Mouse (Mus musculus) myocyte (in vitro differentiated cells): ENCODE measurements around the gene Fcer1g. TPM values are rescaled to one million over a fixed set of nuclear protein-coding genes. Genes with fewer than 3 reads are reported as not detected.

Experiments used
- H3K27me3 ChIP-seq: one replicate; pipeline ENCODE4 v1.6.1; 2011; ENCODE audit not compliant: control insufficient read depth, insufficient read depth, insufficient read length
- H3K36me3 ChIP-seq: one replicate; pipeline ENCODE4 v1.6.1; 2011; ENCODE audit not compliant: control insufficient read depth, insufficient read depth
- H3K4me2 ChIP-seq: one replicate; pipeline ENCODE4 v1.6.1; 2011; ENCODE audit warnings: low read depth, control low read depth
- H3K4me3 ChIP-seq: one replicate; pipeline ENCODE4 v1.5.1; 2011; ENCODE audit warnings: mild to moderate bottlenecking, control low read depth, moderate library complexity
- H3K79me2 ChIP-seq: one replicate; pipeline ENCODE4 v1.6.1; 2011; ENCODE audit not compliant: control insufficient read depth, insufficient read depth
- H3ac ChIP-seq: one replicate; pipeline ENCODE4 v1.6.1; 2011; ENCODE audit not compliant: control insufficient read depth, insufficient read length
- CEBPB ChIP-seq: IDR thresholded peaks from 2 replicates; pipeline ENCODE4 v1.6.1; 2011; ENCODE audit warnings: mild to moderate bottlenecking, moderate library complexity; ENCODE audit not compliant: poor library complexity, insufficient read depth, severe bottlenecking
- E2F4 ChIP-seq: IDR thresholded peaks from one replicate; pipeline ENCODE4 v1.6.1; 2011; ENCODE audit warnings: mild to moderate bottlenecking, control low read depth, moderate library complexity; ENCODE audit not compliant: insufficient read depth
- MAX ChIP-seq: IDR thresholded peaks from one replicate; pipeline ENCODE4 v1.6.1; 2011; ENCODE audit warnings: low read depth, mild to moderate bottlenecking, control low read depth
- MYOD1 ChIP-seq, 3 experiments: IDR thresholded peaks; one replicate each; pipeline ENCODE4 v1.6.1; 2011; ENCODE audit warnings: control low read depth in 2 of 3, low read depth in 2 of 3, mild to moderate bottlenecking in 2 of 3, moderate library complexity in 1 of 3; ENCODE audit not compliant: insufficient read length in 2 of 3, control insufficient read depth in 1 of 3
- MYOG ChIP-seq, 3 experiments: IDR thresholded peaks; one replicate each; pipeline ENCODE4 v1.6.1; 2011; ENCODE audit warnings: control low read depth in 2 of 3, low read depth in 2 of 3, mild to moderate bottlenecking in 2 of 3; ENCODE audit not compliant: insufficient read length in 2 of 3, control insufficient read depth in 1 of 3, insufficient read depth in 1 of 3
- POLR2A ChIP-seq: IDR thresholded peaks from one replicate; pipeline ENCODE4 v1.6.1; 2011; ENCODE audit warnings: low read depth, mild to moderate bottlenecking, control low read depth, moderate library complexity; ENCODE audit not compliant: insufficient read length
- POLR2AphosphoS2 ChIP-seq: IDR thresholded peaks from one replicate; pipeline ENCODE4 v1.6.1; 2011; ENCODE audit warnings: low read depth, control low read depth; ENCODE audit not compliant: insufficient read length
- REST ChIP-seq: IDR thresholded peaks from one replicate; pipeline ENCODE4 v1.6.1; 2011; ENCODE audit warnings: mild to moderate bottlenecking, control low read depth, moderate library complexity; ENCODE audit not compliant: insufficient read depth, insufficient read length
- SRF ChIP-seq: IDR thresholded peaks from one replicate; pipeline ENCODE4 v1.6.1; 2011; ENCODE audit warnings: low read depth; ENCODE audit not compliant: control insufficient read depth, insufficient read length
- TCF12 ChIP-seq: IDR thresholded peaks from one replicate; pipeline ENCODE4 v1.6.1; 2011; ENCODE audit warnings: mild to moderate bottlenecking, control low read depth; ENCODE audit not compliant: poor library complexity, insufficient read depth, severe bottlenecking
- TCF3 ChIP-seq: IDR thresholded peaks from one replicate; pipeline ENCODE4 v1.6.1; 2011; ENCODE audit warnings: low read depth, control low read depth; ENCODE audit not compliant: insufficient read length
- USF1 ChIP-seq: IDR thresholded peaks from one replicate; pipeline ENCODE4 v1.6.1; 2011; ENCODE audit warnings: low read depth, mild to moderate bottlenecking, control low read depth, moderate library complexity
- polyA plus RNA-seq: library from polyadenylated mRNA; unstranded; fragments of >200 nt; fragmentation: generic; extraction: Trizol; gene quantifications from one replicate; pipeline ENCODE4 v1.2.1, GENCODE M21; 2012; ENCODE audit warnings: missing spikeins

The Fcer1g gene
- polyA plus RNA-seq, 1 experiment = not detected

DNA sequence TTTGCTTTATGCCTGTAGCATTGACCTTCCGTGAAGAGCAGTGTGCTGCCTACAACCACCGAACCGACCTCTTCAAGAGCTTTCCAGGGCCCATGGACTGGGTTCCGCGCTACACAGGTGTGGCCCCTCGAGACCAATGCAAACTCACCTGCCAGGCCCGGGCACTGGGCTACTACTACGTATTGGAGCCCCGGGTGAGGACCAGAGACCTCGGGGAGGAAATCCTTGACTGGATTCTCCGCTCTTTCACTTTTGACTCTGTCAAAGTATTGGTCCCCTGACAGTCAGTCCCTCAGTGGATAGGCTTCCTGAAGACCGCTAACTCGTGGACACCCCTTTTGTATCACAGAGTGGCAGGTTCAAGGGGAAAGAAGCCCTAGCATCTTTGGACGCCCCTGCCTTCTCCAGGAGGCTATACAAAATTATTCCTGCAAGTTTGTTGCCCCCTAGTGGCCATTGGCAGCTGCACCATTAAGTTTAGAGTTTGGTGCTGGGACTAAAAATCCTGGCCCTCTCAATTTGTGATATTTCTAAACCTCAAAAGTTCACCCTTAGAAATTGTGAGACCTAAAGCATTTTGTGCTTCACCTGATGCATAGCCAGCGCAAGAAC is 22.9 kb upstream of the Fcer1g start:
- Histone ChIP-seq H3K36me3 (no peaks in the 10 kb centered on the region), H3ac (no peak overlapping the region), H3K27me3 (no peaks in the 10 kb centered on the region), H3K79me2 (no peaks in the 10 kb centered on the region), H3K4me2 (no peak overlapping the region), H3K4me3 (no peak overlapping the region)
- no peak for TF ChIP-seq SRF
- no peak for TF ChIP-seq TCF12

GRCm38 (mm10) chr1:171256095-171256818 is 22.1 kb upstream of the Fcer1g start:
- Histone ChIP-seq H3K4me2 (no peak overlapping the region), H3K36me3 (no peaks in the 10 kb centered on the region), H3ac (no peak overlapping the region), H3K4me3 (no peak overlapping the region), H3K79me2 (no peaks in the 10 kb centered on the region), H3K27me3 (no peaks in the 10 kb centered on the region)
- TF ChIP-seq E2F4 (no peak), MYOG (IDR thresholded peaks at IDR 0.05; ENCODE audit: control insufficient read depth in 1 of 3, insufficient read depth in 1 of 3, insufficient read length in 2 of 3, low read depth in 2 of 3) (peak in 2 of 3 experiments; percentile 10 to 32), MYOD1 (IDR thresholded peaks at IDR 0.05; ENCODE audit: control insufficient read depth in 1 of 3, insufficient read length in 2 of 3, low read depth in 2 of 3) (peak in 1 of 3 experiments; percentile 35)

DNA sequence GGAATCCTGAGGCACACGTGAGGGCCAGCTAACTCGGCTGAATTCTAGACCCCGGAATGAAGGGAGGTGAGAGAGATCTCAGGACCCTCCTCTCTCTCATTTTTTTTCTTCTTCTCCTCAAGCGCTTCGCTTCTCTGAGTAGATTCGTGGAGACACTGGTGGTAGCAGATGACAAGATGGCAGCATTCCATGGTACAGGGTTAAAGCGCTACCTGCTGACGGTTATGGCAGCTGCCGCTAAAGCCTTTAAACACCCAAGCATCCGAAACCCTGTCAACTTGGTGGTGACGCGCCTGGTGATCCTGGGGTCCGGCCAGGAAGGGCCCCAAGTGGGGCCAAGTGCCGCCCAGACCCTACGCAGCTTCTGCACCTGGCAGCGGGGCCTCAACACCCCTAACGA is 18.2 kb upstream of the Fcer1g start:
- Histone ChIP-seq H3K36me3 (no peaks in the 10 kb centered on the region), H3ac (no peak overlapping the region), H3K79me2 (no peaks in the 10 kb centered on the region), H3K4me2 (peak overlapping the region; percentile 78), H3K4me3 (peak overlapping the region; percentile 51), H3K27me3 (no peaks in the 10 kb centered on the region)
- TF ChIP-seq MAX = no peak
- TF ChIP-seq POLR2AphosphoS2 = no peak
- TF ChIP-seq CEBPB = no peak
- TF ChIP-seq REST = no peak
- no peak for TF ChIP-seq SRF
- TF ChIP-seq MYOD1 (IDR thresholded peaks at IDR 0.05; ENCODE audit: control insufficient read depth in 1 of 3, insufficient read length in 2 of 3, low read depth in 2 of 3) = no peak
- TF ChIP-seq TCF3 = no peak
- TF ChIP-seq POLR2A = no peak
- TF ChIP-seq USF1 = no peak
- TF ChIP-seq E2F4 = no peak
- TF ChIP-seq TCF12 = no peak
- TF ChIP-seq MYOG (IDR thresholded peaks at IDR 0.05; ENCODE audit: control insufficient read depth in 1 of 3, insufficient read depth in 1 of 3, insufficient read length in 2 of 3, low read depth in 2 of 3) = no peak

DNA sequence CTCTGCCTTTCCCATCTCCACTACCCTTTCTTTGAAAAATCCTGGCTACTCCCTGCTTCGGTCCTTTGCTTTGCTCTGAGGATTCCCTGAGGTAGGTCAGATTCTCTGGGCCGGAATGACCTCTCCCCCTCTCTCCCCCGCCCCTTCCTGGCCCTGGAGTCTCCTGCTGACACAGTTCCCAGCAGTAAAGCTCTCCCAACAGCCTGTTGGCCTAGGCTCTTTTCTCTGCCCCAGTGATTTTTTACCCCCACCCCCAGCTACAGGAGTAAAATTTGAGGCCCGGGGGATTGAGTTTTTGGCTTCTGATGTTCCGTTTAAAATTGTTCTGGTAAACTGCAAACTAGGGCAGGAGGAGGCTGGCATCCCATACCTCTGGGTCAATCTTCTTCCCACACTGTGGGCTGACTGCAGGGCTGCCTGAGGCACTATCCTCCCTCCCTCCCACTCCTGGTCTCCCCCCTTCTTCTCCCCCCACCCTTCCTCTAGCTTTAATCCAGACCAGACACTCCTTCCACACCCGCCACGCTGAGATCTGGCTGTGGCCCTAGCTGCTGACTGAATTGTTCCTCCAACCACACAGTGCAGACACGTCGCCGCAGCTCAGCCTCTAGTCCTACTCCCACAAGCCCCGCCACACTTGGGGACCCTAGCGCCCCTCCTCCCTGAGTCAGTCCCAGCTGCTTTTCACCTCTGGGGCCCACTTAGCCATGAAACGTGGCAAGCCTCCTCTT is 17.6 kb upstream of the Fcer1g start:
- no peak for TF ChIP-seq SRF
- no peak for TF ChIP-seq CEBPB
- no peak for TF ChIP-seq USF1
- TF ChIP-seq MYOD1 (IDR thresholded peaks at IDR 0.05; ENCODE audit: control insufficient read depth in 1 of 3, insufficient read length in 2 of 3, low read depth in 2 of 3) = peak in 1 of 3 experiments; percentile 12
- no peak for TF ChIP-seq MAX
- TF ChIP-seq TCF12 = no peak
- no peak for TF ChIP-seq TCF3
- TF ChIP-seq REST = no peak
- peak in 1 of 3 experiments; percentile 34 for TF ChIP-seq MYOG (IDR thresholded peaks at IDR 0.05; ENCODE audit: control insufficient read depth in 1 of 3, insufficient read depth in 1 of 3, insufficient read length in 2 of 3, low read depth in 2 of 3)
- peak; percentile 60 for TF ChIP-seq POLR2A
- no peak for TF ChIP-seq E2F4
- TF ChIP-seq POLR2AphosphoS2 = peak; percentile 49
- H3ac ChIP-seq = no peak overlapping the region
- H3K36me3 ChIP-seq = no peaks in the 10 kb centered on the region
- H3K4me3 ChIP-seq = peak overlapping the region; percentile 51
- no peaks in the 10 kb centered on the region for H3K27me3 ChIP-seq
- H3K4me2 ChIP-seq = peak overlapping the region; percentile 78
- peaks cover 2% of the 10 kb centered on the region for H3K79me2 ChIP-seq
